ENCODE assay signal across 16 mouse cellular contexts in genomic region chr12:30369141-30369540, GRCm38 (mm10). TPM values are rescaled to one million over a fixed set of nuclear protein-coding genes. Genes with fewer than 3 reads are reported as not detected.
"Had no signal": no experiment of that assay in that cellular context is flagged by ENCODE, and none has a peak within 500 bp of the region (broad histone marks: within the 10 kb centered on the region; RNA-seq: fewer than 3 reads in every experiment).

No protein-coding gene starts in this region.

- H3K27ac ChIP-seq: gastrocnemius, adult 2 months; heart, embryonic 10.5 days; hindbrain, embryonic 10.5 days; hindbrain, embryonic 12.5 days; hindbrain, embryonic 14.5 days; intestine, embryonic 15.5 days; left cerebral cortex, adult 2 months; limb, embryonic 10.5 days; limb, embryonic 12.5 days; liver, embryonic 12.5 days; liver, embryonic 14.5 days had no signal

- H3K27me3 ChIP-seq: intestine, embryonic 15.5 days had no signal

- H3K4me3 ChIP-seq: gastrocnemius, adult 2 months; heart, embryonic 10.5 days; heart, embryonic 12.5 days; hindbrain, embryonic 10.5 days; hindbrain, embryonic 12.5 days; intestine, embryonic 15.5 days; layer of hippocampus, adult 2 months; left cerebral cortex, adult 2 months; limb, embryonic 10.5 days; limb, embryonic 12.5 days; liver, embryonic 12.5 days had no signal

- H3K9ac ChIP-seq: heart, embryonic 12.5 days; hindbrain, embryonic 12.5 days; hindbrain, embryonic 14.5 days; intestine, embryonic 15.5 days; limb, embryonic 12.5 days; liver, embryonic 12.5 days; liver, embryonic 14.5 days had no signal

- H3K4me2 ChIP-seq: heart, embryonic 12.5 days; hindbrain, embryonic 12.5 days; hindbrain, embryonic 14.5 days; intestine, embryonic 15.5 days; limb, embryonic 12.5 days; liver, embryonic 12.5 days had no signal

- H3K9me3 ChIP-seq: heart, embryonic 10.5 days; heart, embryonic 12.5 days; hindbrain, embryonic 10.5 days; hindbrain, embryonic 12.5 days; intestine, embryonic 15.5 days; limb, embryonic 10.5 days; limb, embryonic 12.5 days; liver, embryonic 12.5 days had no signal

- ATAC-seq: inflammation-experienced regulatory T-cells, adult 6 months; intestine, postnatal 0 days; liver, embryonic 12.5 days had no signal

- H3K36me3 ChIP-seq: heart, embryonic 10.5 days; heart, embryonic 12.5 days; hindbrain, embryonic 10.5 days; hindbrain, embryonic 12.5 days; intestine, embryonic 15.5 days; limb, embryonic 10.5 days; limb, embryonic 12.5 days; liver, embryonic 12.5 days had no signal

RNA-seq across cellular contexts. Expression of gene Sntg2, which starts 4.0 kb away (rescaled TPM):
- total RNA-seq: granulocyte monocyte progenitor cell, adult 5-6 weeks had no signal
- polyA plus RNA-seq: inflammation-experienced regulatory T-cells, adult 6 months had no signal
